Mouse (Mus musculus) T-cell, adult 2 months (primary cell): ENCODE measurements around the gene Olfr1336.
A peak's percentile ranks its signal among the peaks of the same experiment; 100 is the strongest.
"Not testable (repeated sequence)": the region's sequence is repeated elsewhere in the genome, so short reads cannot be mapped to it uniquely, and the experiment has no call there.

ENCODE experiments used
- DNase-seq: peaks from one replicate; pipeline ENCODE4 v3.0.0; 2022; ENCODE audit warnings: low spot score

Olfr1336 gene

GRCm38 (mm10) chr7:6455868-6456267 lies at the start of gene Olfr1336:
Gene Olfr1336, plus strand, starts transcription at chr7:6456168.
- DNase-seq = no peak

GRCm38 (mm10) chr7:6410043-6410442 lies 45.9 kb upstream of the Olfr1336 start, which contains the start of gene Gm20715:
Gene Gm20715, plus strand, starts transcription at chr7:6410277.
- DNase-seq = peak; percentile 29

DNA sequence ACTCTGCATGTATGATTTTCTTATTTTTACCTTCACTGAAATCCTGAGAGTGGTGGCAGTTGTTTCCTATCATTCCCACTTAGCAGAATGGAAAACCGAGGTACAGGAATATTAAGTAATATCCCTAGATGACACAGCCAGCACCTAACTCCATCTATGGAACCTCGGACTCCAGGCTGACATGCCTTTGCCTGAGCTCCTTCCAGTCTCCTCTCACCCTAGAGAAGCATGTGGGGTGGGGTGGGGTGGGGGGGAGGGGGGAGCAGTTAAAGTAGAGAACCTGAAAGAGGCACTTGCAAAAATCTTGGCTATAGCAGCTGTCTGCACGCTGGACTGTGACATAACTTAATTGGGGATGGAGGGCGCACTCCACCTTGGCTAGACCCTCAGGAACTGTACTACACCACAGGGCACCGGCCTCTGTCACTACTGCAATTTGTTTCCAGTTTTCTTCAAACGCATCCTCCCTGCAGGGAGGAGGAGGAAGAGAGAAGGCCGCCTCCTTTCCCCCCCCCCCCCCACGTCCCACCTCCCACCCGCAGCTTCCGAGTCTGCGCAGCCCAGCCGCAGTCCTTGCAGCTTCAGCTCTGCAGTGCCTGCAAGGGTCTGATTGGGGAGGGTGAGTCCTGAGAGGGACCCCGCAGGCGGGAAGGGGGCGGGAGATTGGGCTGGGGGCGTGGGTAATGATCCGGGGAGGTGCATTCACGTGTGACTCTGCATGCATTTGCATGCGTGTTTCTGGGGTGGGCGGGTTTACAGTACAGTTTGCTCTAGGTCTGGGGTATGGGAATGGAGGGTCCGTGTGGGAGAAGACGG lies 41.1 kb upstream of the Olfr1336 start:
- no peak for DNase-seq

GRCm38 (mm10) chr7:6415442-6415787 lies 40.6 kb upstream of the Olfr1336 start:
- no peak for DNase-seq

- DNase-seq = no peak
Measured at GRCm38 (mm10) chr7:6419894-6420293, 36.1 kb upstream of the Olfr1336 start.

DNA sequence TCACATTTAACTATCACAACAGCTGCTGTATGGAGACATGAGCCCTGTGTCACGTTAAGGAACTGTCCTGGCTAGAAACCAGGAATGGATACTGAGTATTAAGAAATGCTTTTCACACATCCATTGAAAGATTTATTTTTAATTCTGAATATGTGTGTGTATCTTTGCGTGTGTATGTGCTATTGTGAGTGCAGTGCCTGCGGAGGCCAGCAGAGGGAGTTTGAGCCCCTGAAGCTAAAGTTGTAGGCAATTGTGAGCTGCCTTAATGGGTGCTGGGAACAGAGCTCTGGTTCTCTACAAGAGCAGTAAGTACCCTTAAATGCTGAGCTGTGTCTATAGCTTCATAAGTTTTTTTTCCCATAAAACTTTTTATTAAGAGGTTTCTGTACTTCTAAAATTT lies 26.6 kb upstream of the Olfr1336 start:
- no peak for DNase-seq

- peak; percentile 25 for DNase-seq
Measured at GRCm38 (mm10) chr7:6430342-6430741, 25.6 kb upstream of the Olfr1336 start.

GRCm38 (mm10) chr7:6438388-6438787 lies 17.6 kb upstream of the Olfr1336 start, which contains the start of gene Olfr1344:
Gene Olfr1344, plus strand, starts transcription at chr7:6438688.
- no peak for DNase-seq

GRCm38 (mm10) chr7:6441173-6441572 lies 14.8 kb upstream of the Olfr1336 start:
- no peak for DNase-seq

DNA sequence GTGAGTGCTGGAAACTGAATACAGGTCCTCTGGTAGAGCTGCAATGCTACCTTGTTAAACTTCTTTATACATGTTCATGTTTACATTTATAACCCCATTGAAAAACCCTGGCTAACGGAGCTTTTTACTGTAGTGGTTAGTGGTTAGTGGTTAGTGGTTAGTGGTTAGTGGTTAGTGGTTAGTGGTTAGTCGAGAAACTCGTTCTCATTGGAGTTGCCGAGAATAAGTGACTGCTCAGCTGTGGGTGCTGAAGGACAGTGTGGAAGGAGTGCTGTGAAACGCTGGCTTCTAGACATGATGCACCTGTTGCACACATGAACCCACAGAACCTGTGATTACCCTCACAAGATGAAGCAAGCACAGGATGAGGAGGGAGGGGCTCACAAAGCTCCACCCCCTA lies 8.2 kb upstream of the Olfr1336 start:
- DNase-seq = no peak

- DNase-seq = no peak
Measured at GRCm38 (mm10) chr7:6456399-6456798, 431 bp downstream of the Olfr1336 start.

- no peak for DNase-seq
Measured at GRCm38 (mm10) chr7:6466951-6467350, 11.0 kb downstream of the Olfr1336 start, which contains the start of gene Olfr1346. Gene Olfr1346, plus strand, starts transcription at chr7:6467101.

DNA sequence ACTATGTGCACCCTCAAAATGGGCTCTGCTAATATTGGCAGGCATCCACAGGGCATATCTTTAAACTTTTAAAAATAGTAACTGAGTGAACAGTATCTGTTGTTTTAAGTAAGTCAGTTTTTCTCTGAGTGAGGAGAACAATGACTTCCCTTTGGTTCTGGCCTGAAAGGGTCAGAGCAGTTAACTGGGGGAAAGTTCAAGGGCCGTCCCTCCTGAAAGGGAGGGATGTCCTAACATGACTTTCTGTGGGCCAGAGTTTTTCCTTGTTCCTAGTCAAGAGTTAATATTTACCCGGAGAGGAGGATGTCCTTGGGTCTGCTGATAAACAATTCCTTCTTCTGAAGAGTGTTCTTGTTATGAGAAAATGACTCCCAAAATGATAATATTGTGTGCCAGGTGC lies 21.7 kb downstream of the Olfr1336 start:
- DNase-seq = not testable (repeated sequence)

GRCm38 (mm10) chr7:6486841-6487240 lies 30.9 kb downstream of the Olfr1336 start, which contains the start of gene Olfr5:
Gene Olfr5, minus strand, starts transcription at chr7:6486941.
- no peak for DNase-seq

DNA sequence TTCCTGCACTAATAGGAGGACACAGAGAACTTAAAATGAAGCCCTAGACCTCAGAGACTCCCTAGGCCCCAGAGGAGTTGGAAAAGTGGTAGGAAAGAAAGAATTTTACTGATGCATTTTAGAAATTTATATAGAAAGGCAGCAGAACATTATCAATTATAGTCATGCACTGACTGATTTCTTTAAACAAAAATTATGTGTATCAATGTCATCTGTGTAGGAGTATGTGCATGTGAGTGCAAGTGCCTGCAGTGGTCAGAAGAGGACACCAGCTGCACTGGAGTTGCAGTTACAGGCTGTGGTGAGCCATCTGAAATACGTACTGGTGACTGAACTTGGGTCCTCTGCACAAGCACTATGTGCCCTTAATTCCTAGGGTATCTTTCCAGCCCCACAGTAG lies 43.7 kb downstream of the Olfr1336 start, which contains the start of gene Olfr1347:
TSS of gene Olfr1347 (minus strand) at position 101 of the 400 bp plus-strand sequence.
- DNase-seq = no peak

GRCm38 (mm10) chr7:6508648-6509047 lies 52.7 kb downstream of the Olfr1336 start, which contains the start of gene Olfr1348:
Gene Olfr1348, minus strand, starts transcription at chr7:6508748.
- DNase-seq = no peak
